Mouse (Mus musculus) gastrocnemius, postnatal 10 days (tissue): ENCODE measurements around the gene D430041D05Rik. TPM values are rescaled to one million over a fixed set of nuclear protein-coding genes. Genes with fewer than 3 reads are reported as not detected.

Source experiments
- DNase-seq: peaks from one replicate; pipeline ENCODE4 v3.0.0; 2021; ENCODE audit warnings: mixed read lengths
- total RNA-seq, 2 experiments: library from RNA; stranded (reverse); gene quantifications; 2 replicates each; pipeline ENCODE4 v1.2.3; 2021

Gene D430041D05Rik
- total RNA-seq, 2 experiments from 2014 or later: 2.9 to 3.0 TPM

DNA sequence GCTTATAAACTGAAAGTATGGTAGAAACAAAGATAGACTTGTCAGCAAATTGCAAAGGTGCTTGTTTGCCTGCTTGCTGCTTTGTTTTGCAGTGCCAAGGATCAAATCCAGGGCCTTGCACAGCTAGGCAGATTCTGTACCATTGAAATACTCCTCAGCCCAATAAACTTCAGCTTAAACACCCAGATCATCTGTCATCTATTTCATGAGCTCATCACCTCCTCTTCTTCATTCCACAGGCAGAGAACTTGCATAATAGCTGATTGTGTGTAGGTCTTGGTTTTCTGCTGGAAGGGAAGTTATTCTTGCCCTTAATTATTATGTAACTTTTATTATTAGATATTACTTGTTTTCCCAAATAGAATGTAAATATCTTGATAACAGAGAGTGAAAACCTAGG lies 73.2 kb downstream of the D430041D05Rik start:
- DNase-seq: no peak

DNA sequence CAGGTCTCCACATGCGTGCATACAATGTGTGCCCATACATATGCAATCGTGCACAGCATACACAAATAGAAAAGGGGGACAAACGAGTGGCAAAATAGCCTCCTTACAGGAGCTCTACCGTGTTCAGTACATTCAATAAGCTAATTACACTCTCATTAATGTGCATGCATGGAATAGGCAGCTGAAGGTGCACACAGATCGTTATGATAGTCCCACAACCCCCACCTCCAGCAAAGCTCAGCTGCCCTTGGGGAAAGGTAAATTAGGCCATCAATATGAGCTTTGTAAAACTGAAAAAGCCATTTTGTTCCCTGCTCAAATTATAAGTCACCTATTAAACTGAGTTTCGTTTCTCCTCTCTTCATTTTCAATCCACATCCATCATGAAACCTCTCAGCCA lies 75.0 kb downstream of the D430041D05Rik start:
- no peak for DNase-seq

GRCm38 (mm10) chr2:104333952-104334351 lies 76.9 kb downstream of the D430041D05Rik start:
- DNase-seq: no peak

- DNase-seq: no peak
These were observed 78.1 kb downstream of the D430041D05Rik start for GRCm38 (mm10) chr2:104332707-104333106.

GRCm38 (mm10) chr2:104331261-104331660 lies 79.6 kb downstream of the D430041D05Rik start:
- DNase-seq: no peak

- no peak for DNase-seq
These were observed 83.6 kb downstream of the D430041D05Rik start for GRCm38 (mm10) chr2:104327116-104327794.

GRCm38 (mm10) chr2:104323773-104324172 lies 87.0 kb downstream of the D430041D05Rik start:
- DNase-seq: no peak

DNA sequence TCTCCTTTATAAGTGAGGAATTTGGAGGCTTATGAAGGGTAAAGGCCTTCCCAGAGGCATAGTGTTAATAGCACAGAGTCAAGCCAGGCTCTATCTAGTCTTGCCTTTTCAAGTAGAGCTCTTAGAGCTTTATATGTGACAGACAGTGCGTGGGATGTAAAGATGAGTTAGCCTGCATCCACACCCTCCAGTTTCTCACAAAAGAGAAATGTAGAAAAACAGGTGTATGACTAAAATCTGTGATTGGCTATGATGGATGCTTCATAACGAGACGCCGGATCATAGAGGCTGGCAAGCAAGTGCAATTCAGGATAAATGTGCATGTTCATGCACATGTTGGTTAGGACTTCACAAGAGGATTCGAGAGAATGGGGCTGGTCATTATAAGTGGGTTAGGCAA lies 87.5 kb downstream of the D430041D05Rik start:
- DNase-seq: no peak

- DNase-seq: no peak
These were observed 90.7 kb downstream of the D430041D05Rik start for GRCm38 (mm10) chr2:104320061-104320624.

GRCm38 (mm10) chr2:104319443-104319842 lies 91.4 kb downstream of the D430041D05Rik start:
- no peak for DNase-seq

- DNase-seq: no peak
These were observed 91.9 kb downstream of the D430041D05Rik start for GRCm38 (mm10) chr2:104318881-104319280.

DNA sequence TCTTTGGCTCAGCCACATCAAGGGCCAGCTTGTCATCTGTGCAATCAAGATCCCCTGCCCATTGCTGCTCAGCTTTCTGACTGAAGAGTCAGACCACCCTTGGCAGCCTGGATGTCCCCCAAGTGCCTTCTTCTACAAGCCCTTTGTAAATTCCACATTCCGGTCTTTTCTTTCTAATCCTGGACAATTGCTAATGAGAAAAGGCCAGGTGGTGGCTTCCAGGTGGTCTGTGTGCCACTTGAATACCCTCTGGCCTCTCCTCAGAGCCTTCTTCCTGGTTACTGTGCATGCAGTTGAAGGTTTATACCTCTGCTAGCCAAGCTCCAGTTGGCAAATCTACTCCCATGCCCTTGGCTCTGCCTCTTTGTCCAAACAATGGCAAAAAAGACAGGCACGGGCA lies 92.6 kb downstream of the D430041D05Rik start:
- DNase-seq: no peak

DNA sequence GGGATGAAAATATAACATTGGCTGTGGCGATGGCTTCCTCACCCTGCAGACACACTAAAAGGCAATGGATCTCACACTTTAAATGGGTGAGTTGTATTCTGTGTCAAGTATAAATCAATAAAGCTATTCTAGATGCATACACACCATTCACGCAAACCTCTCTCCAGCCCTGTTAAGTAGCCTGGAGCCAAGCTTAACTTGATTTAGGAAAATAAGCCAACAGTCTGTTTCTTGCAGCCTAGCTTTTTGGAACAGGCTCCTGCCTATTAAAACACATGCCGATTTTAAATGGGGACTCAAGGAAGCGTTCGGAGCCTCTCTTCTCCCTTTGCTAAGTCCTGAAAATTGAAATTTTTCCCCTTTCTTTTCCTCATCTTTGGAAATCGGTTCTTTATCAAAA lies 93.2 kb downstream of the D430041D05Rik start:
- DNase-seq: no peak

DNA sequence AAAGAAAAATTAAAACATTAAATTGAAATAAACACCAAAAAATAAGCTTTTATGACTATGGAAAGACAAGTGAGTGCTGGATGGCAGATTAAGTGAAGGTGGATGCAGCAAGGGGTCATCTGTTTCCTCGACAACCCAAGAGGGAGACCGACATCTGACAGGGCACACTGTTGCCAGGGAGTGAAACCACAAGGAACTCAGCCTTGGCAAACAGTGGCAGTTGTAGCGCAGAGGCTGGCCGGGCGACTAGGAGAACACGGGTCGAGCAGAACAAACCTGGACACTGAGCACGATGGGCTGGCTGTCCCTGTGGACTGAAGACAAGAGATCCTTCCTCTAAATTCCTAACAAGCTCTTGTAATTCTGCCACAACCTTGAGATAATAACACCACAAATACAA lies 94.3 kb downstream of the D430041D05Rik start:
- no peak for DNase-seq

GRCm38 (mm10) chr2:104313246-104313645 lies 97.6 kb downstream of the D430041D05Rik start:
- no peak for DNase-seq

DNA sequence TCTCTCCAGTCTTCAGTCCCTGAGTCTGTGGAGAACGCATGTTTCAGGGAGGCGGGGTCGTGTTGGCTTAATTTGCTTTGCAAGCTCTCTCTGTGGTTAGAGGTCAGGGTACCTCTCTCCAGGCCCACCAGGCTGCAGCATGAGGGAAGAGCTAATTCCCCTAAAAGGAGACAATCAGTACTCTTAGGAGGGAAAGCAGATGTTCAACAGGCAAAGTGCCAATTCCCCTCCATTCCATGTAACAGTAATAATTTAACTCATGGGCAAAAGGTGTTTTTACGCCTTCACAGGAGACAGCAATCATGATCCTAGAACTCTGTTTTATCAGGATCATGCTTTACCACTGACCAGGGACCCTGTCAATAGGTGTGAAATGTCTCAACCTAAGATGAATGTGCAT lies 103.7 kb downstream of the D430041D05Rik start:
- no peak for DNase-seq

DNA sequence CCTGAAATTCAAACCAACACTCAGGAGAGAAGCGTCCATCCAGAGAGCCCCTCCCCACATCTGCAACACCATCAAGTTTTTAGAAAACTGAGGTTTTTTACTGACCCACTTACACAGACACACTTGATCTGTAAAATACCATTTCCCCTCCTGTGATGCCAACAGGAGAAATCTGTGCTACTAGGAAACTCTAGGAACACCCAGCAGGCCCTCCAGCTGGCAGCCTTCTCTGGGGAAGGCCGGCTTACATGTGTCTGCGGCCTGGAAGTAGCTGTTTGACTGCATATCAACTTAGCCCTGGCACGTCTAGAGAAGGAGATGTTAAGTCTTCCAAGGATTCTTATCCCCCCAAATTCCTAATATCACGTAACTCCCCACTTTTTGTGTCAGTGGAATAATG lies 105.1 kb downstream of the D430041D05Rik start:
- peak; percentile 12 for DNase-seq

GRCm38 (mm10) chr2:104299912-104300311 lies 110.9 kb downstream of the D430041D05Rik start:
- DNase-seq: no peak

- DNase-seq: peak; percentile 73
These were observed 111.7 kb downstream of the D430041D05Rik start for GRCm38 (mm10) chr2:104299160-104299559.

GRCm38 (mm10) chr2:104286821-104287220 lies 124.0 kb downstream of the D430041D05Rik start:
- no peak for DNase-seq

GRCm38 (mm10) chr2:104283401-104283955 lies 127.3 kb downstream of the D430041D05Rik start:
- DNase-seq: no peak

DNA sequence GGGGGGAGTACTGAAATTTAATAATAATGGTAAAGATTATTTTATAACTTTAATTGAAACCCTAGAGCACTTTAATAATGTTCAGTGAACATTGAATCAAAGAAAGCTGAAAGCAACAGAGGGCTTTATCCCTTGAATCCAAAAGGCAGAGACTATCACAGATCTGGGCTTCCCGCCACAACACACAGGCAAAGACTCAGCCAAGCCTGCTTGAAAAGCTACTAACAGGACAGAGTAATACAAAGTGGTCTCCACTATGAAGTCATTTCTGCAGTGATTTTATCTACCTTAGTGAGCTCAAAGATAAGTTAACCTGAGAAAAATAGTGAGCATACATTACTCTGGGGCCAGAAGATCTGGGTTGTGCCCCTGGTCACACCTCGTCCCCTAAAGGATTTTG lies 128.0 kb downstream of the D430041D05Rik start:
- no peak for DNase-seq

DNA sequence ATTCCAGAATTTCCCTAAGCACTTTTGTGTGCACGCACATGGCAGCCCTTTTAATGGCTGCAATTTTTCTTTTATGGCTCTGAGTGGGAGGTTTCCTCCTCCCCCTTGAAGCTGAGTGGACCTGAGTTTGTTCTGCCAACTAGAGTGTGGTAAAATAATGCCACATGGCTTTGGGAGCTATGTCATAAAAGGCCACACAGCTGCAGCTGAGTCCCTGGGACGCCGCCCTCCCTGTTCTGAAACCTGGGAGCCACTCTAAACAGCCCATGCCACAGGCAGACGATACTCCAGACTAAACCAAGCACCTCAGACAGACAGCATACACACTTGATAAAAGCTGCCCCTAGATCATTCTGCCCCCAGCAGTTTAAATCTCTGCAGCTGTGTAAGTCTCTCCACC lies 143.8 kb downstream of the D430041D05Rik start:
- DNase-seq: no peak

- DNase-seq: no peak
These were observed 149.1 kb downstream of the D430041D05Rik start for GRCm38 (mm10) chr2:104261741-104262067.
